Mouse (Mus musculus) thymus, postnatal 10 days (tissue): ENCODE measurements around the gene 1700021F07Rik.

ENCODE experiments used
- DNase-seq, 2 experiments: peaks; one replicate each; pipeline ENCODE4 v3.0.0; 2021; ENCODE audit warnings: low spot score in 2 of 2

Gene 1700021F07Rik

DNA sequence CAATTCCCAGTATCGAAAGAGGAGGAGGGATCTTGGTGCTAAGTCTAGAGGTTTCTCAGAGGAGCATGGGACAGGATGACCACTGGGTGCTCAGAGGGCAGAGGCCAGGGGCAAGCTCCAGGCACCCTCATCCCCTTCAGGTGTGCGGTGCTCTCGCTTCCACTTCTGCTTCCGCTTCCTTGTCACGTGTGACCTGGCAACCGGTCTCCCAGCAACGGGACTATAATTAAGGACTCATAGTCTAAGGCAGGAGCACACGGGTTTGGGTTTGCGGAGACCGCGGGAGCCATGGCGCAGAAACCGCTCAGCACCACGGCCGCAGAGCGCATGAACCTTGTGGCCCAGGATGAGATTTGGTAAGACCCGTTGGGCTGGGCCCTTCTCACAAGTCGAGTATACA is at the start of gene 1700021F07Rik:
Gene 1700021F07Rik (plus strand): TSS at position 211 of the 400 bp plus-strand sequence.
- no peak for DNase-seq

GRCm38 (mm10) chr2:173473233-173473632 is 49.2 kb upstream of the 1700021F07Rik start:
- DNase-seq: no peak

DNA sequence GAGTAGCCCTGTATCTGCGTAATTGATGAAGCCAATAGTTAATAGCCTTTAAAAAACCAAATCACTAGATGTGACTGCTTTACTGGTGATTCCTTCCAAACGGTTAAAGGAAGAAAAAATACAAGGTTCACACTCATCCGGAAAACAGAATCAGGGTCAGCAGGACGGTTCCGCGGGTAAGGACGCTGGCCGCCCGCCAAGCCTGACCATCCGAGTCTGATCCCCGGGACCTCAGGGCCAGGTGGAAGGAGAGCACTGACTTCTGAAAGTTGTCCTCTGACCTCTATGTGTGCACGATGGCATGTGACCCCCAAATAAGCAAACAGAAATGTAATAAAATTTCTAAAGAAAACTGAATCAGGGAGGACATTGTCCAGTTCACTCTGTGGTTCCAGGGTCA is 43.3 kb upstream of the 1700021F07Rik start:
- DNase-seq: no peak

DNA sequence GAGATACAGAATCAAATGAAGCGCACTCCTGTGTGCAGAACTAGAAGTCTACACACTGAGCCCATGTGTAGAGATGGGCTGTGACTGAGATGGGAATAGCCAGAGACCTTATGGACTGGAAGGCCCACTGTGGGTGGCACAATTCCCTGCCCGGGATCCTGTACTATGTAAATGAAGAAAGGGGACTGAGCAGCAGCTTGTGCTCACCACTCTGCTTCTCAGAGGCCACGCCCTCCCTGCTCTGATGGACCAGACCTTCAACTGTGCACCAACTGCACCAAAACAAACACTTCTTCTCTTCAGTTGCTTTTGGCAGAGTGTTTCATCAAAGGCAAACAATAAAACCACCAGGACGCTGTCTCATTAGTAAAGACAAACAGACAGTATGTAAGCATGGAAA is 37.9 kb upstream of the 1700021F07Rik start:
- DNase-seq: no peak

- no peak for DNase-seq
Measured at GRCm38 (mm10) chr2:173499612-173500011, 22.8 kb upstream of the 1700021F07Rik start.

DNA sequence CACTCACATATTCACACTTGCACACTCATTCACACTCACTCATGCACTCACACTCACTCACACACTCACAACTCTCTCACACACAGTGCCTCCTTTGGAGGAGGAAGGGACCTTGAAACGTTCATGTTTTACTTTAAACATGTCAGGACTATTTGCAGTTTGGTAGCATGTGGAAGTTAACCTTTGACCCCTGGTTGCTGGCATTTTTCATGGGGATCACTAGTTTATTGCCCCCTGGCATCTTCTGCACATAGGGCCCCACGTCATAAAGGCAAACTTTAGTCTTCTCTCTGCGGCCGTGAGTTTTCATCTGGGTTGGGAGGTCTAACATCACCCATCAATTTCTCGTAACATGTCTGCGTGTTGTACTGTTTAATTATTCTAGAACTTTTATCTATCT is 8.4 kb upstream of the 1700021F07Rik start:
- no peak for DNase-seq

- no peak for DNase-seq
Measured at GRCm38 (mm10) chr2:173515186-173515585, 7.2 kb upstream of the 1700021F07Rik start.

- DNase-seq: no peak
Measured at GRCm38 (mm10) chr2:173516150-173516855, 6.1 kb upstream of the 1700021F07Rik start.

GRCm38 (mm10) chr2:173528493-173528892 is 6.1 kb downstream of the 1700021F07Rik start:
- no peak for DNase-seq

- DNase-seq: no peak
Measured at GRCm38 (mm10) chr2:173532711-173533462, 10.5 kb downstream of the 1700021F07Rik start.

DNA sequence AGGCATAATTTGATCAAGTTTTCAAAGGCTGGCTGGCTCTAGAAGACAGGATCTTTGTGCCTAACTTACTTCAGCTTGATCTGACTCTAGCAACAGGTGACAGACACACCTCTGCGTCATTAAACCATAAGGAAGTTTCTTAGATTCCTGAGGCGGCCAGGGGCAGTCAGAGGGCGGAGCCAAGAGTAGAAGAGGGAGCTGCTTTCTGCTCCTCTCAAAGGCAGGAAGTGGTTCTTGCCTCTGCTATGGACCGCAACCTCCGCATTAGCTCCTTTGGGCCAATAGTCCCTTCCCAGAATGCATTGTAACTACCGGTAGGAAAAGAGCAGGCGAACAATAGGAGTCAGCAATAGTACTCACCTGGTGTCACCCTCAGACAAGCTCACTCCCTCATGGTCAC is 12.2 kb downstream of the 1700021F07Rik start:
- peak; percentile 20 to 31 for DNase-seq

DNA sequence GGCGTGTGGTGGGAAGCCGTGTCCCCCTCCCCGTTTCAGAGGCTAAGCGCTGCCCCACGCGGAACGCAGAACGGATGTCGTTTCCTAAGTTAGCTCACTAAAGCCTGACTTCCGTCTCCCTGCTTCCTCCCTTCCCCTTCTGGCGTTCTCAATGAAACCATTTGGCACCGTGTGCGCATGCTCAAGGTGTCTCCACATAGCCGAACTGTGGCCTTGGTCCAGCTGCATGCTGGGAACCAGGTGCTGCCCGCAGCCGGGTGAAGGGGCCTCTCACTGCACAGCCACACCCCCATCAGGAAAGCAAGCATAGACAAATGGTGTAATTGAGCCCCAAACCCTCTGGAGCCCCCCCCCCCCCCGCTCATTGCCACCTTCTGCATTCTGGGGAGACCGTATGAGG is 13.0 kb downstream of the 1700021F07Rik start:
- DNase-seq: no peak

- DNase-seq: no peak
Measured at GRCm38 (mm10) chr2:173535886-173536285, 13.5 kb downstream of the 1700021F07Rik start.

GRCm38 (mm10) chr2:173539781-173540180 is 17.4 kb downstream of the 1700021F07Rik start:
- no peak for DNase-seq

DNA sequence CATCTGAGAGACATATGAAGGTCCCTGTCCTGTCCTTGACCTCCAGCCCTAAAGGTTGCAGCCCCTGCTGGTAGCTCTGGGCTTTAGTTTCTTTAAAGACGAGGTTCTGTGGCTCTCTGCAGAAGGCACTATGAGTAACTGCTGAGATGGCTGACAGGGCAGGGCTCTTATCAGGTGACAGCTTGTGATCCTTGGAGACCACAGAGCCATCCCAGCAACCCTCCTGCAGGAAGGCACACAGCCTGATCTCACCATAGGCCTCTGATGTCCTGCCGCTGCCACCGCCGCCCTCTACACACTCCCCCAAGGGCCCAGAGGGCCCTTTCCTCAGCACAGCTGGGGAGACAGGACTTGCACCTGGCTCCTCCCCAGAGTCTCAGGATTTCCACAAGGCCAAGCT is 19.4 kb downstream of the 1700021F07Rik start:
- DNase-seq: no peak

DNA sequence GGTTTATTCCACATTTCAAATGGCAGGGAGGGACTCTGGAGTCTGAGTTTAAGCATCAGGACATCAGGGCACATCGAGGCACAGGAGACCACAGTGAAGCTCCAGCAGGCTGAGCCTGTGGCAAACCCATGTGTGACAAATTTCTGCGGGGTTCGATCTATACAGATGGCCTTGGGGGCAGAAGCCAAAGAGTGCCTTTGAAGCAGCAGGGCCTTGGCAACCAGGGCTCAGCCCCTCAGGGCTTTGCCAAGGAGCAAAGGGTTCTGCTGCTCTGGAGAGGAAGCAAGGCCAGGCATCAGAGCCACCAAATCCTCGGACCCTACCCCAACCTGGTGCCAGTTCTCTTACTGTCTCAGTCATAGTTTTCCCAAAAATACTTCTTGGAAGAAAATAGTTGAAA is 20.3 kb downstream of the 1700021F07Rik start:
- DNase-seq: no peak

DNA sequence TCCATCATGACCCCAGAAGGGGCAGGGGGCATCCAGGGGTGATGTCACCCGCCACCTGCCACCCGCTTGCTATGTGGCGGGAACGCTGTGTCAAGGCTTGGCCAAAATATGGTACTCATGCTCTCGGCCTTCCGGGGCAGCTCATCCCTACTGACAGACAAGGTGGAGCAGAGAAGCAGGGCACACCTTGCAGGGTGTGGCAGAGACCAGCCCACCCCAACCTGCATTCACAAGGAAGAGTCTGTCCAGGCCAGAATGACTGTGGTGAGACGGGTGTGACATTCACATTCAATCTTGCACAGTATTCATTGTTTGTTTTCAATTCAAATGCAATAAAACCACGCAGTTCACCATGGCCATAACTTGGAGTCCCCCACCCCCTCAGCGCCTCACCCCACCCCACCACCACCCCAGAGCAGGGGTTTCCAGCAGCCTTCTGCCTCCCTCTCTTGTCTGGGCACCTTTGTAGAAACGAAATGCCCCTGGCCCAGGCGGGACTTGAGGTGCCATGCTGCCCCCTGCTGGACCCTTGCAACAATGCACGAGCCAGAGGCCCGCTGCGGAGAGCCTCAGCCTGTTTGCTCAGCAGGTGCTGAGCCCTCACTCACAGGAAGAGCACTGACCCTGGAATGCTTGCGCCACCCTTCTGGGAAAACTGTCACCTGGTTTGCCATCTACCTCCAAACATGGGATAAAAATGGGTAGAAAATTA is 23.8 kb downstream of the 1700021F07Rik start:
- DNase-seq: peak; percentile 71 to 88

DNA sequence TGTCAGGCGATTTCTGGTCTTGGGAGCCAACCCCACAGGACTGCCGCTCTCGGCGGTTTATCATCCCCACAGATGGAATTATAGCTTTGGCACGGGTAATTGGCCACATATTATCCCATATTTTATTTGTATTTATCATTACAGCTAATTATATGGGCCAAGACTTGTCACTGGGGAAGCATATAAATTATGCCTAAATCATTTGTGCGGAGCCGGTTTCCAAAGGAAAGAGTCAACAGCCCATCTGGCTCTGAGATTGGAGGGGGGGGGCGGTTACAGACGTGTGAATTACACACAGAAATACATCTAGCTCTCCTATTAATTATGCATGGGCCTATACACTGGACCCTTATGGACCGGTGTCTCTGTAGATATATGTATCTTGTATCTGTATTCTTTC is 26.9 kb downstream of the 1700021F07Rik start:
- DNase-seq: no peak

DNA sequence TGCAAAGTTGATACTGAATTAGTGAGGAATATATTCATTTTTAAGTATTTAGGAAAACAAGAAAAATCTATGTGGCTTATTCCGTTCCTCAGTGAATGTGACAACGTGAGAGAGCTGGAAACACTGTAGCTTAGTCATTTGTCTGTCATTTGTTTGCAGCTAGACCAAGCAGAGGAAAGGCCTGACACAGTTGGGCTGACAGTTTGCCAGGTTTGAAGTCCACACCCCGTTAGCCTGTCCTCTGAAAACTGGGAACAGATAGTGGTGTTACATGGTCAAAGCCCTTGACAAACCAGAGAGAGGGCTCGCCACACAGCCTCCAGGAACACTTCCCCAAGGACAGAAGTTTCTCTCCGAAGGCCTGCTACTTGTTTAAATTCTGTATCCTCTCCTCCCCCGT is 28.3 kb downstream of the 1700021F07Rik start:
- DNase-seq: no peak

GRCm38 (mm10) chr2:173553863-173554262 is 31.5 kb downstream of the 1700021F07Rik start:
- peak; percentile 22 to 56 for DNase-seq

- no peak for DNase-seq
Measured at GRCm38 (mm10) chr2:173558754-173559396, 36.5 kb downstream of the 1700021F07Rik start.

GRCm38 (mm10) chr2:173561851-173562442 is 39.6 kb downstream of the 1700021F07Rik start:
- peak; percentile 39 to 76 for DNase-seq
